Mouse (Mus musculus): ENCODE data around the gene Ddost. TPM values are rescaled to one million over a fixed set of nuclear protein-coding genes. Genes with fewer than 3 reads are reported as not detected.

Ddost gene
- polyA plus RNA-seq, 1 experiment, result 112 TPM

DNA sequence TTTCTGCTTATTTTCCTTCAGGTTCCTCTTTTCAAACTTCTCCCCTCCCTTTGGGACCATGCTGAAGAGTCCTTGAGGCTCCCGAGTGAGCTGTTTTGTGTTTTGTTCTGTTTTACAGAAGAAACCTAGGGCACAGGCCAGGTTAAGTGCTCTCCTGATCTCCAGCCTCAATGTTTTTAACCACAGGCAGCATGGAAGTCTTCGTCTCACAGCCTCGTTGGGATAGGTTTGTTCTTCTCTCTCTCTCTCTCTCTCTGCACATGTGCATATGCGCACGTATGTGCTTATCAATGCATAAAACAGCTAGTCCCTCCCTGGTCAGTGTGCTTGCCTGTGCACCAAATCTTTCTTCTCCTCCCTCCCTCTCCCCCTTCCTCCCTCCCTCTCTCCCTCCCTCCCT is 32.3 kb downstream of the Ddost start:
- Histone ChIP-seq H3K9ac (ENCODE audit: low read depth, poor library complexity, severe bottlenecking) (no peak overlapping the region), H3K4me3 (ENCODE audit: low read depth, low read length) (no peak overlapping the region), H3K4me1 (ENCODE audit: control insufficient read depth, insufficient read depth, low read length) (no peaks in the 10 kb centered on the region), H3K27ac (ENCODE audit: insufficient read depth, low read length) (no peak overlapping the region), H3K36me3 (ENCODE audit: control insufficient read depth, insufficient read depth, low read length, poor library complexity, severe bottlenecking) (no peaks in the 10 kb centered on the region), H3K9me3 (replicated peaks; ENCODE audit: control insufficient read depth, insufficient read depth, low read length, poor library complexity, severe bottlenecking) (no peaks in the 10 kb centered on the region), H3K27me3 (ENCODE audit: control insufficient read depth, insufficient read depth, low read length, poor library complexity, severe bottlenecking) (no peaks in the 10 kb centered on the region)
- no peak for TF ChIP-seq POLR2A (IDR thresholded peaks at IDR 0.05; ENCODE audit: insufficient read depth, low read length)
- no peak for TF ChIP-seq CTCF (IDR thresholded peaks at IDR 0.05; ENCODE audit: low read depth, low read length)
- no peak for TF ChIP-seq EP300 (IDR thresholded peaks at IDR 0.05; ENCODE audit: insufficient read depth, low read depth, low read length)

DNA sequence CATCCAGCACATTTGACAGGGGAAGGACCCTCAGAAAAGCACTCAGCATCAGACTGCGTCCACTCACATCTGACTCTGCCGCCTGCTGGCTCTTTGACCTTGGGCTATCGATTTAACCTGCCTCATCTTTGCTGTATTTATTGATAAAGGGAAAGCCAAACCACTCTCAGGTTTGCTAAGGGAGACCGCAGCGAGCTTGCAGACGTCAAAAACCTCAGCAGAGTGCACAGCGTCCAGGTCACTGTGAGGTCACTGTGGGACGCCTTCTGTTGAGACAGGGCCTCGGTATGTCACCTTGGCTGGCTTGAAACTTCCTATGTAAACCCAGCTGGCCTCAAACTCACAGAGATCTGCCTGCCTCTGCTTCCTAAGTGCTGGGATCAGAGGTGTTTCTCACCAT is 32.8 kb downstream of the Ddost start:
- TF ChIP-seq POLR2A (IDR thresholded peaks at IDR 0.05; ENCODE audit: insufficient read depth, low read length) (no peak), CTCF (IDR thresholded peaks at IDR 0.05; ENCODE audit: low read depth, low read length) (no peak), EP300 (IDR thresholded peaks at IDR 0.05; ENCODE audit: insufficient read depth, low read depth, low read length) (no peak)
- no peak overlapping the region for H3K9ac ChIP-seq (ENCODE audit: low read depth, poor library complexity, severe bottlenecking)
- H3K27ac ChIP-seq (ENCODE audit: insufficient read depth, low read length), result no peak overlapping the region
- H3K4me3 ChIP-seq (ENCODE audit: low read depth, low read length), result no peak overlapping the region
- H3K4me1 ChIP-seq (ENCODE audit: control insufficient read depth, insufficient read depth, low read length), result no peaks in the 10 kb centered on the region
- no peaks in the 10 kb centered on the region for H3K9me3 ChIP-seq (replicated peaks; ENCODE audit: control insufficient read depth, insufficient read depth, low read length, poor library complexity, severe bottlenecking)
- H3K27me3 ChIP-seq (ENCODE audit: control insufficient read depth, insufficient read depth, low read length, poor library complexity, severe bottlenecking), result no peaks in the 10 kb centered on the region
- no peaks in the 10 kb centered on the region for H3K36me3 ChIP-seq (ENCODE audit: control insufficient read depth, insufficient read depth, low read length, poor library complexity, severe bottlenecking)

DNA sequence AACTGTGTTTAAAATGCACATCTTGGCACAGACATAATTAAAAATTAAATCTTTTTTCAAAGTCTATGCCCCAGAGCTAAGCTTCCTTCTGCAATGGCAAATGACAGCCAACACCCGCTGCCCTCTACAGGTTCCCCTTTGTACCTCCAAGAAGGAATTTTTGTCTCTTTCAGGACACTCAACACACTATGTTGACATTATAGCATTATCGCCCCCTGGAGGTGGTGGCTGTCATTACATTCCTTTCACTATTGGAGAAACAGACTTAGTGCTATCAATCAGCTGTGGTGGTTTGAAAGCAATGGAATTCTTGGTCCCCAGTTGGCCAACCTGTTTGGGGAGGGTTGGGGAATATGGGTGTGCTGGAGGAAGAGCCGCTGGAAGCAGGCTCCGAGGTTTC is 35.4 kb downstream of the Ddost start:
- Histone ChIP-seq H3K4me3 (ENCODE audit: low read depth, low read length) (no peak overlapping the region), H3K36me3 (ENCODE audit: control insufficient read depth, insufficient read depth, low read length, poor library complexity, severe bottlenecking) (no peaks in the 10 kb centered on the region), H3K9me3 (replicated peaks; ENCODE audit: control insufficient read depth, insufficient read depth, low read length, poor library complexity, severe bottlenecking) (no peaks in the 10 kb centered on the region), H3K4me1 (ENCODE audit: control insufficient read depth, insufficient read depth, low read length) (no peaks in the 10 kb centered on the region), H3K27me3 (ENCODE audit: control insufficient read depth, insufficient read depth, low read length, poor library complexity, severe bottlenecking) (no peaks in the 10 kb centered on the region), H3K9ac (ENCODE audit: low read depth, poor library complexity, severe bottlenecking) (no peak overlapping the region), H3K27ac (ENCODE audit: insufficient read depth, low read length) (no peak overlapping the region)
- no peak for TF ChIP-seq CTCF (IDR thresholded peaks at IDR 0.05; ENCODE audit: low read depth, low read length)
- no peak for TF ChIP-seq EP300 (IDR thresholded peaks at IDR 0.05; ENCODE audit: insufficient read depth, low read depth, low read length)
- no peak for TF ChIP-seq POLR2A (IDR thresholded peaks at IDR 0.05; ENCODE audit: insufficient read depth, low read length)

DNA sequence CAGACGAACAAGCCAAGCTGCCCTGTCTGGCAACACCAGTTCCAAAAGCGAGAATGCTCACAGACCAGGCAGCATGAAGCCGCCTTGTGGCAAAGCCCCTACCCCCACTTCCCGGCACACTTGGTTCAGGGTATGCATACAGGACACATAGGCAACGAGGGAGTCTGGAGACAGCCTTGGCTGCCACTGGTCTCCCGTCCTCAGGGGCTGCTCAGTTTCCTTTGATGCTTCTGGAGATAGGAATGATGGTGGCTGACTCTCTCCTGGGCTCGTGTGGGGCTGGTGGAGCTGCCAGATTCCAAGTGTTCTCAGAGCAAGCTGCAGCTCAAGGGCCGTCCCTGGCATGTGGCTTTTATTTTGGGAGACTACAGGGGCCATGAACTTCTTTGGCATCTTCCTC is 36.9 kb downstream of the Ddost start:
- no peaks in the 10 kb centered on the region for H3K27me3 ChIP-seq (ENCODE audit: control insufficient read depth, insufficient read depth, low read length, poor library complexity, severe bottlenecking)
- no peak overlapping the region for H3K27ac ChIP-seq (ENCODE audit: insufficient read depth, low read length)
- H3K4me3 ChIP-seq (ENCODE audit: low read depth, low read length), result no peak overlapping the region
- no peaks in the 10 kb centered on the region for H3K4me1 ChIP-seq (ENCODE audit: control insufficient read depth, insufficient read depth, low read length)
- H3K36me3 ChIP-seq (ENCODE audit: control insufficient read depth, insufficient read depth, low read length, poor library complexity, severe bottlenecking), result no peaks in the 10 kb centered on the region
- TF ChIP-seq EP300 (IDR thresholded peaks at IDR 0.05; ENCODE audit: insufficient read depth, low read depth, low read length), result no peak
- no peaks in the 10 kb centered on the region for H3K9me3 ChIP-seq (replicated peaks; ENCODE audit: control insufficient read depth, insufficient read depth, low read length, poor library complexity, severe bottlenecking)
- H3K9ac ChIP-seq (ENCODE audit: low read depth, poor library complexity, severe bottlenecking), result no peak overlapping the region

DNA sequence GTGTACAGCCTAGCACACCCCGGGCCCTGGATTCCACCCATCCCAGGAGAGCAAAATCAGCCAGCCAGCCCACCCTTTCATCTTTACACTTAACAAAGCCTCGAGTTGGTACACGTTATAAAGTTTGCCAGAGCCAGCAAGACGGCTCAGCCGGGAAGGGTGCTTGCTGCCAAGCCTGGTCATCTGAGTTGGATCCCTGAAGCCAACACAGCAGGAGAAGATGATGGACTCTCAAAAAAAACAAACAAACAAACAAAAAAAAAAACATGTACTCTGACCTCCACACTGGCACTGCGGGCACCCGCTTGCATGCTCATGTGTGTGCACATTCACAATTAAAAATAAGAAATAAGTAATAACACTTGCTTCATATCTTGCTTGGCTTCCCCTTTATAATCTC is 37.5 kb downstream of the Ddost start:
- H3K4me3 ChIP-seq (ENCODE audit: low read depth, low read length), result no peak overlapping the region
- H3K9me3 ChIP-seq (replicated peaks; ENCODE audit: control insufficient read depth, insufficient read depth, low read length, poor library complexity, severe bottlenecking), result no peaks in the 10 kb centered on the region
- no peaks in the 10 kb centered on the region for H3K4me1 ChIP-seq (ENCODE audit: control insufficient read depth, insufficient read depth, low read length)
- H3K27ac ChIP-seq (ENCODE audit: insufficient read depth, low read length), result no peak overlapping the region
- TF ChIP-seq CTCF (IDR thresholded peaks at IDR 0.05; ENCODE audit: low read depth, low read length) (no peak), POLR2A (IDR thresholded peaks at IDR 0.05; ENCODE audit: insufficient read depth, low read length) (no peak), EP300 (IDR thresholded peaks at IDR 0.05; ENCODE audit: insufficient read depth, low read depth, low read length) (no peak)
- H3K9ac ChIP-seq (ENCODE audit: low read depth, poor library complexity, severe bottlenecking), result no peak overlapping the region
- no peaks in the 10 kb centered on the region for H3K27me3 ChIP-seq (ENCODE audit: control insufficient read depth, insufficient read depth, low read length, poor library complexity, severe bottlenecking)
- H3K36me3 ChIP-seq (ENCODE audit: control insufficient read depth, insufficient read depth, low read length, poor library complexity, severe bottlenecking), result no peaks in the 10 kb centered on the region

DNA sequence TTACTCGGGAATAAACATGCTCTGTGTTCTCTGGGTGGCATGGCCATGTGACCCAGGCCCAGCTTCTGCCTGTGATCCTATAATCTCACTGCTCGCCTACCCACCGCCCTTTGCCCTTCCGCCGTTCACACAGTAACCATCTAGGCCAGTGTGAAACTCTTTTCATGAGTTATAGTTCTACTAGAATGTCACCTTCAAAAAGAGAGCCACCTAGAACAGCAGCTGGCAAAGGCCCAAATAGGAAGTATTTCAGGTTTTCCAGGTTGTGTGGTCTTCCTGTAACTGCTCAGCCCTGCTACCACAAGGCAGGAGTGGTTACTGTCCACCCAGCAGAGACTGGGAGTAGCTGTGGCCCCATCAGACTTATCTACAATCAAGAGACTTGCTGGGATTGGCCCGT is 38.2 kb downstream of the Ddost start:
- TF ChIP-seq EP300 (IDR thresholded peaks at IDR 0.05; ENCODE audit: insufficient read depth, low read depth, low read length) (no peak), CTCF (IDR thresholded peaks at IDR 0.05; ENCODE audit: low read depth, low read length) (no peak), POLR2A (IDR thresholded peaks at IDR 0.05; ENCODE audit: insufficient read depth, low read length) (no peak)
- Histone ChIP-seq H3K27me3 (ENCODE audit: control insufficient read depth, insufficient read depth, low read length, poor library complexity, severe bottlenecking) (no peaks in the 10 kb centered on the region), H3K9me3 (replicated peaks; ENCODE audit: control insufficient read depth, insufficient read depth, low read length, poor library complexity, severe bottlenecking) (no peaks in the 10 kb centered on the region), H3K9ac (ENCODE audit: low read depth, poor library complexity, severe bottlenecking) (no peak overlapping the region), H3K4me3 (ENCODE audit: low read depth, low read length) (no peak overlapping the region), H3K27ac (ENCODE audit: insufficient read depth, low read length) (no peak overlapping the region), H3K36me3 (ENCODE audit: control insufficient read depth, insufficient read depth, low read length, poor library complexity, severe bottlenecking) (no peaks in the 10 kb centered on the region), H3K4me1 (ENCODE audit: control insufficient read depth, insufficient read depth, low read length) (no peaks in the 10 kb centered on the region)
